Mouse (Mus musculus) heart, embryonic 10.5 days (tissue): ENCODE measurements at regions not wholly inside any gene's neighbourhood (a gene's known extent, or its start where the extent isn't known, plus 50 kb on each side); places are given as distances from the start of the nearest gene placed in this dataset.

Experiments
- DNase-seq: peaks from one replicate; pipeline ENCODE4 v3.0.0-alpha.2; 2017; ENCODE audit warnings: low spot score
- H3K27ac ChIP-seq: fragments of 300-500 bp; sonication (generic); 2 replicates; pipeline ENCODE4 v1.5.1; 2016; ENCODE audit warnings: mild to moderate bottlenecking
- H3K27me3 ChIP-seq: fragments of 300-500 bp; sonication (generic); 2 replicates; pipeline ENCODE4 v1.6.1; 2016; ENCODE audit warnings: mild to moderate bottlenecking; ENCODE audit not compliant: poor library complexity, insufficient read depth, severe bottlenecking
- H3K36me3 ChIP-seq: fragments of 300-500 bp; sonication (generic); 2 replicates; pipeline ENCODE4 v1.6.1; 2016; ENCODE audit warnings: mild to moderate bottlenecking, moderate library complexity
- H3K4me1 ChIP-seq: fragments of 300-500 bp; sonication (generic); 2 replicates; pipeline ENCODE4 v1.6.1; 2016; ENCODE audit warnings: mild to moderate bottlenecking
- H3K4me3 ChIP-seq: fragments of 300-500 bp; sonication (generic); 2 replicates; pipeline ENCODE4 v1.5.1; 2016; ENCODE audit warnings: mild to moderate bottlenecking, moderate library complexity
- H3K9me3 ChIP-seq: fragments of 300-500 bp; sonication (generic); 2 replicates; pipeline ENCODE4 v1.6.1; 2016; ENCODE audit warnings: mild to moderate bottlenecking, moderate library complexity
- WGBS: fragments of 180-500 bp; shearing (Covaris S2); methylation state at CpG from one replicate; pipeline ENCODE4 v1.1.7; 2016; 5-methylcytosine and 5-hydroxymethylcytosine counted together

- WGBS, result 52% methylated on average over 9 of the region's 9 CpGs
- DNase-seq, result no peak
- Histone ChIP-seq H3K27me3 (no peaks in the 10 kb centered on the region), H3K4me1 (no peaks in the 10 kb centered on the region), H3K4me3 (no peak overlapping the region), H3K27ac (no peak overlapping the region), H3K9me3 (no peaks in the 10 kb centered on the region), H3K36me3 (no peaks in the 10 kb centered on the region)
Observed at GRCm38 (mm10) chr14:100665361-100665955, 381.0 kb upstream of the Klf12 start.

DNA sequence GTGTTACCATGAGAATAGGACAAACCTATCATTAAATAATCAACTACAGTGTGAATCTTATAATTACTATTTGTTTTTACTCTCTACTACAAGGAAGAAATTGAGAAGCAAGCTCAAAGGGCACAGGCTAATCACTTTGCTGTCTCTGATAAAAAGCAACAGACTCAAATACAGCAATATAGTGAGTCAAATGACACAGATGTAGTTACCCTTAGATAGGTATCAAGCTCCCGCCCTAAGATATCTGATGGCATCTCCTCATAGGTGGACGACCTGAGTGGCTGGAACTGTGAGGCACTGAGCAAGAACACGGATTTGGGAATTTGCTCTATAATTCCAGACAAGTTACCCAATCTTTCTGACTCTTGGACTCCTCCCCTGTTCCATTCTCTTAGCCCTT lies 379.7 kb upstream of the Klf12 start:
- Histone ChIP-seq H3K4me3 (no peak overlapping the region), H3K27ac (no peak overlapping the region), H3K4me1 (no peaks in the 10 kb centered on the region), H3K27me3 (no peaks in the 10 kb centered on the region), H3K36me3 (no peaks in the 10 kb centered on the region), H3K9me3 (no peaks in the 10 kb centered on the region)
- DNase-seq, result no peak
- WGBS, result 75% methylated on average over 3 of the region's 3 CpGs

- Histone ChIP-seq H3K36me3 (no peaks in the 10 kb centered on the region), H3K9me3 (no peaks in the 10 kb centered on the region), H3K27ac (no peak overlapping the region), H3K27me3 (no peaks in the 10 kb centered on the region), H3K4me3 (no peak overlapping the region), H3K4me1 (no peaks in the 10 kb centered on the region)
- DNase-seq, result no peak
- 79% methylated on average over 2 of the region's 2 CpGs for WGBS
Observed at GRCm38 (mm10) chr14:100642076-100642475, 357.6 kb upstream of the Klf12 start.

DNA sequence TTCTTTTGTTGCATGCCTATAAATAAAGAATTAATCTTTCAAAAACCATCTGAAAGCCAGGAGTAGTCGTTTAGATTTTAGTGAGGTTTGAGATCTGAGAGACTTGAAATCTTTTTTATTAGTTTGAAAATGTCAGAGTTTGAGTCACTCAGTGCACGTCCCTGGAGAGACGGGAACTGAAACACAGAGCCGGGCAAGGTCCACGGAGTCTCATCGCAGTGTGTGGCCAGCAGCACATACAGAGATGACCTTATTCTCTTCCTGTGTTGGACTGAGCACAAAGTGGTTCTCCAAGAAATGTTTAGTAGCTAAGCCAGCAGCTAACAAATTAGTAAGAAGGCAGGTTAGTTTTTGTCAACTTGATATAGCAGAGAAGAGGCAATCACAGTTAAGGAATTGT lies 350.0 kb upstream of the Klf12 start:
- WGBS, result 85% methylated on average over 6 of the region's 6 CpGs
- Histone ChIP-seq H3K4me3 (no peak overlapping the region), H3K27me3 (no peaks in the 10 kb centered on the region), H3K9me3 (no peaks in the 10 kb centered on the region), H3K4me1 (no peaks in the 10 kb centered on the region), H3K36me3 (no peaks in the 10 kb centered on the region), H3K27ac (no peak overlapping the region)
- no peak for DNase-seq

DNA sequence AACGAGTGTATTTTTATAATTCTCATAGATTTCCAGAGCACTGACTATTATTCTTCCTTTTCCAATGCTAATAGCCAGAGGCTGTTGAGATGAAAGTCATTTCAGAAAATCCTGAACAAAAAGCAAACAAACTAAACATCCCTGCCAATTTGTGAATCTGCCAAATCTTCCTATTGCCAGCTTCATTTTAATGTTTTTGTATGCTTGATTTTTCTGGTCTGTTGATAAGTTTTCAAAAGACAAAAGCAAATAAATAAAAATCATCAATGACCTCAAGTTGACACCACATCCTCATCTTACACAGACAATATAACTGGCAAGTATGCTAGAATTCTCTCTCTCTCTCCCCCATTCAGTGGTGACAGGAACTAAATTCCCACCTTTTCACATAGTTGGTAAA lies 347.2 kb upstream of the Klf12 start:
- H3K27me3 ChIP-seq, result no peaks in the 10 kb centered on the region
- no peaks in the 10 kb centered on the region for H3K36me3 ChIP-seq
- no peaks in the 10 kb centered on the region for H3K9me3 ChIP-seq
- WGBS, result 70% methylated on average over 1 of the region's 1 CpGs
- DNase-seq, result no peak
- H3K4me1 ChIP-seq, result no peaks in the 10 kb centered on the region
- H3K27ac ChIP-seq, result no peak overlapping the region
- H3K4me3 ChIP-seq, result no peak overlapping the region

GRCm38 (mm10) chr14:100630197-100630596 lies 345.7 kb upstream of the Klf12 start:
- WGBS, result 60% methylated on average over 6 of the region's 6 CpGs
- Histone ChIP-seq H3K27me3 (no peaks in the 10 kb centered on the region), H3K36me3 (no peaks in the 10 kb centered on the region), H3K4me3 (no peak overlapping the region), H3K27ac (no peak overlapping the region), H3K9me3 (no peaks in the 10 kb centered on the region), H3K4me1 (no peaks in the 10 kb centered on the region)
- no peak for DNase-seq

DNA sequence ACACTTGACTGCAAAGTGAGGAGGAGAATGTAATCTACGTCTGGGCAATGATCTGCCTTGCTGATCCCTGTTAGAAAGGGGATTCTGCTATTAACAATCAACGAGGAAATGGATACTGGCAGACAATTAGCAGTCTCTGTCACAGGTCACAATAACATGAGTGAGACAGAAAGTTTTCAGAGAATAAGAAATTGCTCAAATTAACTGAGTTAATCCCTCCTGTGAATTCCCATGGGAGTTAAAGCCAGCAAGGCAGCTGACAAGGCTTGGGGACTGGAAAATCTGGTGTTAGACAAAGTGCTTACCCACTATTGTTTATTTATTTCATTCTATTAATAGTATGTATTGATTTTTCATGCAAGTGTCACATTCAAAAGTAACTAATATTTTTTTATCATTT lies 343.0 kb upstream of the Klf12 start:
- Histone ChIP-seq H3K36me3 (no peaks in the 10 kb centered on the region), H3K4me1 (no peaks in the 10 kb centered on the region), H3K4me3 (no peak overlapping the region), H3K27ac (no peak overlapping the region), H3K27me3 (no peaks in the 10 kb centered on the region), H3K9me3 (no peaks in the 10 kb centered on the region)
- DNase-seq, result no peak
- 62% methylated on average over 2 of the region's 2 CpGs for WGBS

- Histone ChIP-seq H3K4me1 (no peaks in the 10 kb centered on the region), H3K27ac (no peak overlapping the region), H3K27me3 (no peaks in the 10 kb centered on the region), H3K9me3 (no peaks in the 10 kb centered on the region), H3K4me3 (no peak overlapping the region), H3K36me3 (no peaks in the 10 kb centered on the region)
- no peak for DNase-seq
- WGBS, result 71% methylated on average over 1 of the region's 1 CpGs
Observed at GRCm38 (mm10) chr14:100619656-100620030, 335.2 kb upstream of the Klf12 start.

DNA sequence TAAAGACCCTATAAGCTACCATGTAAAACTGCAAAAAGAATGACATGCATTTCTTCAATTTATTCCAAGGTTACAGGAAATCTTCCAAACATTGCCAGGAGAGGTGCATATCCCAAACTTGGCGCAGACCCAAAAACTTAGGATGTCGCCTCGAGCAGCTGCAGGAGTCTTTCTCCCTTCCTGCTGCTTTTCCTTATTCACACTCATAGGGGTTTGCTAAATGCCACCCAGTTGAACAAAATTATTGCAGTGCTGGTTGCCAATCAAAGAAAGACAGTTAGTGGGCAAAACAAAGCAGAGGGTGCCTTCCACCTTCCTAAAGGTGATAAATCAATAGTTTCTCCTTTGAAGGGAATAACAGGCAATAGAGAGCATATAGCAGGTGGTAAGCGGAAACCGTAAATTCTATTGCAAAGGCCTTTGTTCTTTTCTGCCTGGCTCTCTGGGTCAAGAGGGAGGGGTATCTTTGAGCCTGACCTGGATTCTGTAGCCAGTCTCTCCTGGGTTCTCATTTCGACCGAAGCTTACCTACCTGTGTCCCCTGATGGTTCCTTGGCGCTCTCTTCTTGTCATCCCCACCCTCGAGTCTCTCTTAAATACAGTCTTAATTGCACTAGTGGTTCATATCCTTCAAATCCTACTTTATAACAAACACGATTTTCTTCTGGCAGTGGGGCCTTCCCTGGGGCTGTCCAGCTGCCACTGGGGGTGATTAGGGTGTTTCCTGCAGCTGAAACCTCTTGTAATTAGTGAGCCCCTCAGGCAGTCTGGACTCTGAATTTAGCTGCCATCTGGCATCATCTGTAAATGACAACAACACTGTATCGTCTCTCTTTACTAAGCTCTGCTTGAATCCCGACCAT lies 334.5 kb upstream of the Klf12 start:
- Histone ChIP-seq H3K36me3 (no peaks in the 10 kb centered on the region), H3K27ac (no peak overlapping the region), H3K4me3 (no peak overlapping the region), H3K9me3 (no peaks in the 10 kb centered on the region), H3K4me1 (no peaks in the 10 kb centered on the region), H3K27me3 (no peaks in the 10 kb centered on the region)
- 77% methylated on average over 12 of the region's 12 CpGs for WGBS
- no peak for DNase-seq

DNA sequence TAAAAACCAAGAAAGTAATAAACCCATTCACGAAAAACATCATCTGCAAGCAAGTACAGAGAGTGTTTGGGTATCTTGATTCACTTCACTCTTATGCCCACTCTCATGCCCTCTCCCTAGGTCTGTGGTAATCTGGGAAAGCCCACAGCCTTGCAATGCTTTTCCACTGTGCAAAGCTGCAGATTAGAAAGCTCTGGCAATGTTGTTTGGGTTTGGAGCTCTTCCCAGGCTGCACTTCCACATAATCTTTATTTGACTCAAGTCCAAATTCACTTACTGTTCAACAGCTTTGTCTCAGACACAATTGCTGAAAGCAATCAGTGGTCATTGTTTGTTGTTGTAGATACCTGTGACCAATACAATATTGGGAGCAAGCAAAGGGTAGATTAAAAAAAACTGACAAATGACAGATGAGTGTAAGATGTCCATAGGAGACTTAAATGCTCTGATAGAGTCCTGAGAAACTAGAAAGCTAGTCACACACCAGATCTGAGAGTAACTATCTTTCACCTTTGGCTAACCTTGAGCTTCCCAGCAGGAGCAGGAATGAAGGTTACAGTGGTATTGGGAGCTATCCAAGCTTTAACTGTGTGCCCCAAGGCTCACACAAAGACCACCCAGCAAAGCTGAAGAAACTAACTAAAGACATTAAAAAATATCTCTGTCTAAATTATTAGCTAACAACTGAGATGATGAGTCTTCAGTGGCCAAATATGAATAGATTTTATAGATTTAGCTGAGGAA lies 325.7 kb upstream of the Klf12 start:
- Histone ChIP-seq H3K27me3 (no peaks in the 10 kb centered on the region), H3K27ac (no peak overlapping the region), H3K36me3 (no peaks in the 10 kb centered on the region), H3K4me3 (no peak overlapping the region), H3K4me1 (no peaks in the 10 kb centered on the region), H3K9me3 (no peaks in the 10 kb centered on the region)
- WGBS, result 91% methylated on average over 1 of the region's 1 CpGs
- DNase-seq, result no peak

DNA sequence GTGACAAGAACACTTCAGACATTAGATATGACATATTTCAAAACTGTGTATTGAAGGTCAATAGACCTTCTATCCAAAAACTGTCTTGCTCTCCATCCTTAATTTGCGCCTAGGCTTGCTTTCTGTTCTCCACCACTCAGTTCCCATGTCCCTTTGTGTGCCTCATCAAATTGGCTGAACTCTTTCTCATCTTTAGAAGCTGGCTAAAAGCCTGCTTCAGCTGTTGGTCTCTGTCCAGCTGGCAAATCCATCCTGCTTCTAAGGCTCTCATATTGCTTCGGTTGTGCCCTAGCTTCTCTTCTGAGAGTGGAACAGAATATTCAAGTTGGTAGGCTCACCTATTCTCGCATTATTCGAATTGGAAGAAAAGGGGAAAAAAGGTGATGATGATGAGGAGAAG lies 322.6 kb upstream of the Klf12 start:
- WGBS, result 83% methylated on average over 4 of the region's 4 CpGs

DNA sequence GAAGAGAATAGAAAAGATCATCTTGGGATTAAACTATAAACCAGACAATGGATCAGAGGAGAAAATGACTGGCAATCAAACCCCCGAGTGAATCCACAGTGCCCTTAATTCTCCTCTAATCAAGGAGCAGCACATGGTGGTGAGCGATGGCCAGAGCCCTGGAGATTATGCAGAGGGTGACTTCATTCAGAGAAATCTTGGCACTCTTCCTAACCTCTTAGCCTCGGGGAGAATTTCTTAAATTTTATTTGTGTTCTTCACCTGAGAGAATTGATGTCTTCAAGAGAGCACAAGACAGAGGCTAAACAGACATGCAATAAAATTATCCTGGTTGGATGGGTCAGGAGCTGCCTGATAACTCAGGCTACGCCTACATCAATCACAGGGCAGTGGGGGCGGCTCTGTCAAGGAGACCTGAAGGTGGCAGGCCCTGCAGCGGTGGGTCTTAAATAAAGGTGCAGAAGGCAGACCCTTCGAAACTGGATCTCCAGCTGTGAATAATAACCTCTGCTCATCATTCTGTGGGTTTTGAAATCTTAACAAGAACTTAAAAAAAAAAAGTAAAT lies 316.5 kb upstream of the Klf12 start:
- Histone ChIP-seq H3K4me3 (no peak overlapping the region), H3K27me3 (no peaks in the 10 kb centered on the region), H3K9me3 (no peaks in the 10 kb centered on the region), H3K36me3 (no peaks in the 10 kb centered on the region), H3K4me1 (no peaks in the 10 kb centered on the region), H3K27ac (no peak overlapping the region)
- 57% methylated on average over 7 of the region's 7 CpGs for WGBS
- no peak for DNase-seq

More for the DNA sequence above, 322.6 kb upstream of the Klf12 start:
- Histone ChIP-seq H3K9me3 (no peaks in the 10 kb centered on the region), H3K36me3 (no peaks in the 10 kb centered on the region), H3K4me1 (no peaks in the 10 kb centered on the region), H3K4me3 (no peak overlapping the region), H3K27ac (no peak overlapping the region), H3K27me3 (no peaks in the 10 kb centered on the region)
- no peak for DNase-seq

DNA sequence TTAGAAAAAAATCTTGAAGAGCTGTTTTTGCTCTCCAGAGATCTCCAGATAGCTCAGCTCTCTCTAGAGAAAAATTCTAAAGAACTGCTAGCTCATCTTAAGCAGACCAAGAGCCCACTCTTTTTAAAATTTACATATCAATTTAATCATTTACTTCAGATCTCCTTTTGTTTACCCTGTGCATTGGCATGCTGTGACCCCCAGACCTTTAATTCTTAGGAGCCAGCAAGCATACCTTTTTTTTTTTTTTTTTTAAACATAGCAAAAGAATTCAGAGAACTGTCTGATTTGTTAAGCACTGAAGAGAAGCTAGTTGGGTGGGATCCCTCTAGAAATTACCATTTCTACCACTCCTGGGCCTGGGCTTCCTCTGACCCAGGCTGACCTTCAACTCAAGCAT lies 285.5 kb upstream of the Klf12 start:
- DNase-seq, result no peak
- H3K36me3 ChIP-seq, result no peaks in the 10 kb centered on the region
- H3K27ac ChIP-seq, result no peak overlapping the region
- no peak overlapping the region for H3K4me3 ChIP-seq
- no peaks in the 10 kb centered on the region for H3K27me3 ChIP-seq
- no peaks in the 10 kb centered on the region for H3K9me3 ChIP-seq
- no peaks in the 10 kb centered on the region for H3K4me1 ChIP-seq
